Mouse (Mus musculus) frontal cortex, postnatal 10 days (tissue): ENCODE results near the gene Mlycd.

Source experiments
- DNase-seq, 2 experiments: peaks; one replicate each; pipeline ENCODE4 v3.0.0; 2022; ENCODE audit warnings: low spot score in 2 of 2, mixed read lengths in 1 of 2

Mlycd gene

DNA sequence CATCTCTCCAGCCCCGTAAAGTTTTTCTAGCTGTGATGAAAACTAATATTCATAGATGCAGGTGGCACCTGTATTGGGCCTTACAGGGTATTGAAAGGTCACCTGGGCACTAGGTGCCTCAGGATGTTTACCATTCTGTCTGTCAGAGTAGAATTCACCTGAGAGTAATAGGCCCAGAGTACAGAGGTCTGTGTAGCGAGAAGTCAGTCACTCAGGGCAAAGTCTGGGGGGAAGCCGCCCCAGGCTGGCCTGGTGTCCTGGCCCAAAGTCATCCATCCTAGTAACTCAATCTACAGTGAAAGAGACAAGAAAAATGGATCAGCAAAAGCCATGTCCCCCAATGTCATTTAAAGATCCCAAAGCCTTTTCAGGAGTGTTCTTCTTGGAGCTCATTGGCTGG is 6.2 kb downstream of the Mlycd start:
- no peak for DNase-seq

DNA sequence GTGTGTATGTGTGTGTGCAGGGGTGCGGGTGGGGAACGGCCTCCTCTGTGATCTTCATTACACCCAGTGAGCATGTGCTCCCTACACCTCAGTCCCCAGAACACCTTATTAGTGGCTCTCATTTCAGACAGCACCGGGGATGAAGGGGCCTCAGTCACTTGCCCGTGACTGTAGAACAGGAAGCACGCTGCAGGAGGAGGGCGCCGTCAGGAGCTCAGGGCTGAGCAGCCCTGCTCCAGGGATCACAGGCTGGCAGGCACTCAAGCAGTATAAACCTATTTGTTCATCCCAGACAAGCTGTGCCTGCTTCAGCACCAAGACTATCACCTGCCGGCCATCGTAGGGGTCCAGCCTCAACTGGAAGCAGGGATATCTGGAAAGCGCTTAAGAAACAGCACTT is 9.2 kb downstream of the Mlycd start:
- no peak for DNase-seq

- no peak for DNase-seq
Measured at GRCm38 (mm10) chr8:119404648-119405047, 10.0 kb downstream of the Mlycd start.

GRCm38 (mm10) chr8:119408311-119408710 is 13.6 kb downstream of the Mlycd start:
- DNase-seq = no peak

- no peak for DNase-seq
Measured at GRCm38 (mm10) chr8:119412037-119412734, 17.5 kb downstream of the Mlycd start.

- peak; percentile 65 to 76 for DNase-seq
Measured at GRCm38 (mm10) chr8:119412735-119413498, 18.2 kb downstream of the Mlycd start.

- no peak for DNase-seq
Measured at GRCm38 (mm10) chr8:119413605-119414004, 18.9 kb downstream of the Mlycd start.

GRCm38 (mm10) chr8:119420318-119420717 is 25.6 kb downstream of the Mlycd start:
- no peak for DNase-seq

GRCm38 (mm10) chr8:119421603-119422122 is 27.0 kb downstream of the Mlycd start:
- no peak for DNase-seq

GRCm38 (mm10) chr8:119422123-119422711 is 27.5 kb downstream of the Mlycd start:
- DNase-seq = no peak

DNA sequence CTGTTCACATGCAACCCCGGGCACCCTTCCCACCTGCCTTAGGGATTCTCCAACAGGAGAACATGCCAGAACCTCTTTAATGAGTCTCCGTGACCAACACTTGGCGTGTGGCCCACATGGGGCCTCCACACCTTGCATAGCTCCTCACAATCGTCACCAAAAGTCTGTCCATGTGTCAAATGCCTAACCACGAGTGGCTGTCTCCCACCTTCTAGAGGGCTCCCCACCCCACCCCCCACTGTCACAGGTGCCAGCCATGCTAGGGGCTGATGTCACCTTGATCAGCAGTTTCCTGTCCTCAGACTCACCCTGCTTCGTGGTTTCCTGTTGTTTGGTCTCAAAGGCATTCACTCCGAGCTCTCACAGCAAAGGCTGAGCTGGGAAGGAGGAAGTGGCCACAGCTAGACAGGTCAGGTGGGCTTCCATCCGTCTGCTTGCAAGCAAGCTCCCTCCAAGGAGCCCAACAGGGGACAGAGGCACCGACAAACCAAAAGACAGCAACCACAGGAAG is 29.0 kb downstream of the Mlycd start:
- peak in 1 of 2 experiments; percentile 56 for DNase-seq

GRCm38 (mm10) chr8:119424199-119424733 is 29.6 kb downstream of the Mlycd start:
- no peak for DNase-seq

- no peak for DNase-seq
Measured at GRCm38 (mm10) chr8:119424740-119425139, 30.1 kb downstream of the Mlycd start.

DNA sequence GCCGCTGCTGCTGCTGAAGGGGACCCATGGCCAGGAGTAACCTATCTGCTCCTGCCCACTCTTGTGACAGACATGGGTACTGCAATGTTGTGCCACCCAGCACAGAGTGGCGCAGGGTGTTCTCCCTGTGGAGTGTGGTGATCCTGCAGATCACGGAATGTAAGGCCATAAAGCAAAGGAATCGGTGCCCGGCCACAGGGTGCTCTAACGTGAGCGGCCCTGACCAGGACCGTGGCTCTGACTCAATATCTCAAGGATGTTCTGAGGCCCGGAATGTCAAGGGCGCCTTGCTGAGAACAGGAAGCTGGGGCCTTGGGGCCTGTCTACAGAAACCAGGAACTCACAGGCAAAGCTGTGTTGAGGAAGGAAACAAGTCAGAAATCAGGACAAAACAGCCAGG is 30.9 kb downstream of the Mlycd start:
- no peak for DNase-seq

DNA sequence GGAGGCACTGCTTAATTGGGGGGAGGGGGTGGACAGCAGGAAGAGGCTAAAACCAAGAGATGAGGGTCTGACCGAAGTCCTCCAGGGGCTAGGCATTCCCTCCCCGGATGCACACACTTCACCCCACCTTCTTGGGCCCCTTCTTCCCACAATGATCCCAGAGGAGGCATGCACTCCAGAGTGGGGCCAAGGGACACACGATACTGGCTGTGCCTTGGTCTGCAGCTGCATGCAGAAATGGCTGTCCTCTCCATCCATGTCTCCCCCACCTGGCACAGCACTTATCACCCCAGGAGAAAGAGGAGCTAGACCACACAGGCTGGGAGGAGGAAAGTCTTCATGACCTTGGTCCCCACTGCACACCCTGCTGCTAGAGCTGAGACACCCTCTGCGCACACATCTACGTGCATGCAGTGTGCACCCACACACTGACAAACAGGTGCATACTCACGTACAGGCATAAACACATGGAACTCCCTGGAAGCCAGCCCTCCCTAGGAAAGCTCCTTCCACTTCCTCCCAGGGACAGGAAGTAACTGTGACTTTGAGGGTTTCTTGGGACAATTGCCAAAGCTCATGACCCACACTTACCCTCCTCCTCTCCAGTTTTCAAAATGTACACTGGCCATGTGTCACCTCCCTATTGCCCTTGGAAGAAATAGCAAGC is 31.5 kb downstream of the Mlycd start:
- DNase-seq = no peak

DNA sequence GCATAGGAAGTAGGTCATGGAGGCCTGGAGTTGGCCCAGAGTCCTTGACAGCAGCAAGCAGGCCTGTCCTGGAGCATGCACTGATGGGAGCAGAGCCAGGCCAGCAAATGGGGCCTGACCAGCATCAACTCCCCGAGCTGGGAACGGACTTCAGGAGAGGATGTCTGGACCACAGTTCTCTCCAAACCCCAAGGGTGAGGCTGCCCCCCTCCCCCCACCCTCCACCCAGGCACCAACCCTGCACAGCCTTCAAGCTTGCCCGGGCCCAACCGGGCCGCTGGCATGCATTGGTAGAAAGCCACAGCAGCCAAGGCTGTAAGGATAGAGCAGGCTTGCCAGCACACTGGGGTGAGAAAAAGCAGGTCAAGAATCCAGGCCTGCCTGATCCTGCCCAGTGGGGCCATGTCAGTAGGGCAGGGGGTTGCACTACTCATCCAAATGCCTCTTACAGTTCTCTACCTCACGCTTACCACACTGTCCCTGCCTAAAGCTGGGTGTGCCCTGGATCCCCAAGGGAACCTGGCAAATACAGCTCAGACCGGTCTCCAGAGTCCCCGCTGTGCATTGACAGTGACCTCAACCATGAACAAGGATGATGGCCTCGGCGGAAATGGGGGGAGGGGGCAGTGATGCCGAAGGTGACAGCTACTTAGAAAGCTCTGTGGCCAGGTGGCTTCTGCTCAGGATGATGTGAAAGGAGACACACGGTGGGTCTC is 33.1 kb downstream of the Mlycd start:
- DNase-seq = no peak

- DNase-seq = no peak
Measured at GRCm38 (mm10) chr8:119428350-119428740, 33.7 kb downstream of the Mlycd start.

DNA sequence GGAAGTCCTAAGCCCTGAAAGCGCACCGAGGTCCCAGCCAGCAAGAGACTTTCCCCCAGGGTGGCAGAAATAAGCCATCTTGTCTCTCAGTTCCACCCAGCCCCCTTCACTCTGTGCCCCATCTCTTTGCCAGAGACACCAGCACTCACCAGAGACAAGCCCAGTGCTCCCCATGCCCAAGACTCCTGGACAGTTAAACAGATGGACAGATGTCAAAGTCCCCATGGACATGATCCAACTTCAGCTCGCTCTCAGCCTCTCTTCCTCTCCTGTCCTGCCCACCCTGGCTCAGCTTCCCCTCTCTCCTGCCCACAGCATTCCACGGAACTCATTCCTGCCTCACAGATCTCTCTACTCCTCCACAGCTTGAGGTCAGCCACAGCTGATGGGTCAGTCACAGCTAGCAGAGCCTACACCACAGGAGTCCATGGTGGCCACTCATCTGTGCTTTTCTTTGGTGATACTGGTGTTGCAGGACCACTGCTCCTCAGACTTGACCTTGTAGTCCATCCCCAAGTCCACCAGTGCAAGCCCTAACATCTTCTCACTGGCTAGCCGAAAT is 34.2 kb downstream of the Mlycd start:
- DNase-seq = no peak

GRCm38 (mm10) chr8:119429552-119429951 is 34.9 kb downstream of the Mlycd start:
- DNase-seq = no peak

DNA sequence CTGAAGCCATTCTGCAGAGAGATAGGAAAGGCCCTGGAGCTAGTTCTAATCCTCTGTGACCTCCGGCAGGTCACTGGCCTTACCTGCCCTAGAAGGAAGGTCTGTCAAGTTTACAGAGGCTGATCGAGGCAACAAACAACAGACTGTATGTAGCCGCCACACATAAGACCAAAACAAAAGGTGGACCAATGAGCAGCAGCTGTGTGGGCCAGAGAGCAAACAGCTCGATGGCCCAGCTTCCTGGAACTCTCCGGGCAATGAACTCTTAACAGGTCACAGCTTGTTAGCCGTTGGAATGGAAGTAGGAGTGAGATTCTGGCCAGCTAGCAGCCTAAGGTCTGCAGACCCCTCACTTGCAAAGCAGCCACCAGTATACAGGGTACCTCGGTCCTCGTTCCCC is 35.6 kb downstream of the Mlycd start:
- no peak for DNase-seq

GRCm38 (mm10) chr8:119430690-119431089 is 36.0 kb downstream of the Mlycd start:
- no peak for DNase-seq
